Mouse (Mus musculus) inflammation-experienced regulatory T-cells, adult 6 months (primary cell): ENCODE results near the gene Smarca4. TPM values are rescaled to one million over a fixed set of nuclear protein-coding genes. Genes with fewer than 3 reads are reported as not detected.
"Not testable (repeated sequence)": the region's sequence is repeated elsewhere in the genome, so short reads cannot be mapped to it uniquely, and the experiment has no call there.

Source experiments
- ATAC-seq: one replicate; pipeline ENCODE4 v1.8.0; 2017
- polyA plus RNA-seq, 3 experiments: library from polyadenylated mRNA; unstranded; fragments of 100-300 nt; shearing (Covaris generic); gene quantifications; one replicate each; pipeline ENCODE4 v1.2.1; 2017

Smarca4 gene
- polyA plus RNA-seq, 3 experiments from 2014 or later = 24.2 to 32.7 (median 26.9) TPM

DNA sequence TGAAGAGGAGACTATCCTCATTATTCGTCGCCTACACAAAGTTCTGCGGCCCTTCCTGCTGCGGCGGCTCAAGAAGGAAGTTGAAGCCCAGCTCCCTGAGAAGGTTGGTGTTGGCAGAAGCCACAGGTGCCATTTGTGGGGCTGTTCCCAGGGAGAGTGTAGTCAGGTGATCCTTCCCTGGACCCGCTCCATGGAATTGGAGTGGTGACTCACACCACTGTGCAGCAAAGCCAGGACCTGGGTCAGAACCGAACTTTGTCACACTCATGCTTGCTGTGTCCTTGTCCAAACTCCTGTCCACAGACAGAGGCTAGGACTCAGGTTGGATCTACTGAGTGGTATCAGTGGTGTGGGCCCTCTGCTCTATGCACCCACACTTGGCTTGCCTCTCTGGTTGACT, 53.0 kb downstream of the Smarca4 start:
- ATAC-seq = no peak

DNA sequence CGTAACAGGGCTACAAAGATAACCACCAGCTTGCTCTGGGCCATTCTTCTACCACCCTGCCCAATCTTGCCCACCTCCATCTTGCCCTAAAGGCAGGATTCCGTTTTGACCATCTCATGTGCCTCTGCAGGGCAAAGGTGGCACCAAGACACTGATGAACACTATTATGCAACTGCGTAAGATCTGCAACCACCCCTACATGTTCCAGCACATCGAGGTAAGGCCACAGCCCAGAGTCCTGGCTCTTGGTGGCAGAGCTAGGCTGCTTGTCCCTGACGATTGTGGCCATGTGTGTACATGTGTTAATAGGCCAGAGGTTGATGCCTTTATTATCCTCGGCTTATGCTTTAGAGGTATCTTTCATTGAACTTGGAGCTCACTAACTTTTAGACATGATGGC, 54.4 kb downstream of the Smarca4 start:
- no peak for ATAC-seq

DNA sequence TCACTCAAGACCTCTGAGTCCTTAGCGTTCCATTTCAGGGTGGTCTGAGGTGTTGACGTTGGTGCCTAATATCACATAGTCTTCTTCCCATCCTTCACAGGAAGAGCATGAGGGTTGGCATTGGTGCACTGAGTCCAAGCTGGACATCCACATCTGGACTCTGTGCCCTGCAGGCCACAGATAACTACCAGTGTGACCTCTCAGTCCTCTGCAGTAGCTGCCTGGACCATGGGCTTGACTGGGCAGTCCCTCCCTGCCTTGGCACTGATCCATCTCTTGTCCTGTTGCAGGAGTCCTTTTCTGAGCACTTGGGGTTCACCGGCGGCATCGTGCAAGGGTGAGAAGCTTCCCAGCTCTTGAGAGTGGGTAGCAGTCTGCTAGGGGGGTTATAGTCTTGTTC, 55.8 kb downstream of the Smarca4 start:
- no peak for ATAC-seq

DNA sequence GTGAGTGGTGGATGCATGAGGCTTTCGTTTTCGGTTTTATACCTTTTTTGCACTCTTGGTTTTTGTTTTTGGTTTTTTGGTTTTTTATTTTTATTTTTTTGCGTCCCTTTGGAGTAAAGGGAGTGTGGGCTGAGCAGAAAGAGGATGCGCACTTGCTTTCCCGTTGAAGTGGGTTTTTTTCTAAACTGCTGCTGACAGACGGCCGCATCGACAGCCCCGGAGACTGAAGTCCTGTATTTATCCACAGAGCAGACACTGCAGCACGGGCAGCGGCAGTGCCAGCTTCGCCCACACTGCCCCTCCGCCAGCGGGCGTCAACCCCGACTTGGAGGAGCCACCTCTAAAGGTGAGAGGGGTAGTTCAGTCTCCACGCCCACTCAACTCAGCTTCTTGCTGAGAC, 61.7 kb downstream of the Smarca4 start:
- ATAC-seq = no peak

DNA sequence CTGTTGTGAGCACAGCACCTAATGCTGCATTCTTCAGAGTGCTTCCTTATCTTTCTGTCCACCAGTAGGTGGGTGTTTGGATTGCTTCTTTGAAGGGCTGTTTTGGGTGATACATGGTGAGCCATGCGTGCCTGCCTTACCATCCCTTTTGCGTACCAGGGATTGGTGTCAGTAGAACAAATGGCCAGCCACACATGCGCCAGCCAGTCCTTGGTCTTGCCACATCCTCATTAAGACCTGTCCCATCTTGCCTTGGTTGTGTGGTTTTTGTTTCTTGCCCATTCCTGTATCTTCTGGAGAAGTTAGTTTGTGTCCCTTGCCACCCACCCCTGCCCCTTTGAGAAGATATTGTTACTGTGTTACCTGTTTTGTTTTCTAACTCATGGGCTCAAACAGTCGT, 64.5 kb downstream of the Smarca4 start:
- ATAC-seq = no peak

DNA sequence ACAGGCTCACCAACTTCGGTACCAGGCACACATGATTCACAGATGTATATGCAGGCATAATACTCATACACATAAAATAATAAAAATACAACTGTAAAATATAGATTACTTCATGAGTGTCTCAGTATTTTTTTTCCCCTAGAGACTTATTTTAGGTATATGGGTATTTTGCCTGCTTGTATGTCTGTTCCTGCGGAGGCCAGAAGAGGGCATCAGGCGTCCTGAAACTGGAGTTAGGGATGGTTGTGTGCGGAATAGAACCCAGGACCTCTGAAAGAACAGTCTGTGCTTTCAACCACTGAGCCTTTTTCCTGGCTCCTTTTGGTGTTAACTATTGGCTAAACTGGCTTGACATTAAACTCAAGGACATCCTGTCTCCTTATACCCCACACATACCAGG, 66.9 kb downstream of the Smarca4 start:
- no peak for ATAC-seq

DNA sequence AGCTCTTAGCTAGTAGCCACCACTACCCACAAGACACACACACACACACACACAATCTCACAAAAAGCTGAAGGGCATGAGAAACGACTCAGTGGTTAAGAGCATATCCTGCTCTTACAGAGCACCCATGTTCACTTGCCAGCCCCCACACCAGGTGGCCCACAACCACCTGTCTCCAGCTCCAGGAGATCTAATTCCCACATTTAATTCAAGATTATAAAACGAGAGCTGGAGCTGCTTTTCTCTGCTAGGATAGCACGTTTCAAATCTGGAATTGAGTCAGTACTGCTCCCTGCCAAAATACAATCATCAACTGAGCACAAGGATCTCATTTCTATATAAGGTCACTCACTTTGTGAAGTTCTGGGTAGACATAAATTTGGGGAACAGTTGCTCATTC, 67.9 kb downstream of the Smarca4 start:
- ATAC-seq = no peak

DNA sequence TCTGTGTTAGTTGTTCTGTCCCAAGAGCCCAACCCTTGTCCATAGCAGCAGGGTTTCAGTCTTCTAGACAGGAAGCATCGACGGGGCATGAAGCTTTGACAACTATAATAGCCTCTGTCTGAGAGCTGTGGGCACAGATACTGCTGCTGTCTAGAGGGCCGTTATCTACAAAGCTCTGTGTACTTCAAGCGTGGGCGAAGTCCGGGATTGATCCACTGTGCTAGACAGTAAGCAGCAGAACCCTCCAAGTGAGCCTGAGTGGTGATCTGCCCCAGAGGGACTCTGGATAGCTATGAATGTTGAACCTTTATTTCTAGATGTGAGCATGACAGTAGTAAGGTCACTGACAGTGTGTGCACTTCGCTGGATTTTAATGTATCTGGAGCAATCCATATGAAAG, 72.6 kb downstream of the Smarca4 start:
- no peak for ATAC-seq

DNA sequence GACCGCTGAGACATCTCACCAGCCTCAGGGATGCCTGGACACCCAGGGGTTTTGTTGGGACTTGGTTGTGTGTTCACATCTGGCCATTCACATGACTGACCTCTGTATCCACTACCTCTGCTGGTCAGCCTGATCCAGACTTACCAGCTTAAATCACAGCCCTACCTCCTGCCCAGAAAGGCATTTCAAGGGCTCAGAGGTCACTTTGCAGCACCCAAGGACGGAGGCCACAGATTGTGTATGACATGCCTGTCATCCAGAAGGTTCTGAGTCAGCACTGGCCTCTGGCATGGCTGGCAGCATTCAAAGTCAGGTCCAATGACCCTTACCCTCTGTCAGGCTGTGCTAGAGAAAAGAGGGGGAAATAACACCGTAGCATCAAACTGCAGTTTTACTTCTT, 74.1 kb downstream of the Smarca4 start:
- ATAC-seq = no peak

DNA sequence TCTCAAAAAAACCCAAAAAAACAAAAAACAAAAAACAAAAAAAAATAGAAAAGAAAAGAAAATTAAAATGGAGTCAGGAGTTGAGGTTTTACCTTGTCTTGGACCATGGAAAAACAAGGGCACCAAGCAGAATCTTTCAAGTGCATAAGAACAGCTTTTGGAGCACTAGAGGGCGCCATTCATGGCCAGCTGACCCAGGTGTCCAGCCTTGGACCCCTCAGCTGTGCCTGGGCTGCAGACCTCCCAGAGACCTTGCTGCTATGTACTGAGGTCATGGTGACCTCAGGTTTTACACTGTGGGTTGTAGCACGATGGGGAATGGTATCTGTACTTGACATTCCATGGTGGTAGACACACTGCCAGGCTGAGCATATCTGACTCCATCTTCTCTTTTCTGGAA, 75.9 kb downstream of the Smarca4 start:
- ATAC-seq = no peak

DNA sequence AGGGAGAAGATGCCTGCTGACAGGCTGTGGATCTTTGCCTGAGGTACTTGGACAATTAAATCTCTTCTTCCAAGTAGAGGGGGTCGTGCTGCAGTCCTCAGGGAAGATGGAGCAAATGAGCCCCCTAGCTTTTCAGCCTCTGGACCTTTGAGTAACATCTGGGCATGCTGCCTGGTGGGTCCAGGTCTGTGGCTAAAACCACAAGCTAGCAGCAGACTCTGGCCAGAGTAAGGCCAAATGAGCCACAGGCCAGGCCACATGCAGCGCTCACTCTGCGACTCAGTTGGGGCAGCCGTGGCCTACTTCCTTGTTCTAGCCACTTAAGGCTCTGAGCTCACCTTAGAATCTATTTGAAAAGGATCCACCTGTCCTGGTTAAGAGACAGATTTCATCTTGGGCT, 76.5 kb downstream of the Smarca4 start:
- no peak for ATAC-seq

DNA sequence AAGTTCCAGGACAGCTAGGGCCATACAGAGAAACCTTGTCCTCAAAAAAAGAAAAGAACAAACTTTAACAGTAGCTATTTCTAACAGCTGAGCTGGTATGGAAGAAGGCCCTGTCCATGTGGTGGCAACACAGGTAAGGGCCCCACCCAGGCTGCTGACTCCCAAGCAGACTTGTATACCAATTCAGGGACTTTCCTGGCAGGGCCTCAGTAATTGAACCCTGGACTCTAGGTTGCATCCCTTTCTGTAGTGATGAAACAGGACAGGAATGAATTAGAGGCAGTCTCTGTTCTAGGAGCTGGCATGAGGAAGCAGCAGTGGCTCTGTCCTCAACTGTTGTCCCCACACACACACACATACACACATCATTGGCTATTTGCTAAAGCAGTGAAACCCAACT, 78.1 kb downstream of the Smarca4 start:
- no peak for ATAC-seq

DNA sequence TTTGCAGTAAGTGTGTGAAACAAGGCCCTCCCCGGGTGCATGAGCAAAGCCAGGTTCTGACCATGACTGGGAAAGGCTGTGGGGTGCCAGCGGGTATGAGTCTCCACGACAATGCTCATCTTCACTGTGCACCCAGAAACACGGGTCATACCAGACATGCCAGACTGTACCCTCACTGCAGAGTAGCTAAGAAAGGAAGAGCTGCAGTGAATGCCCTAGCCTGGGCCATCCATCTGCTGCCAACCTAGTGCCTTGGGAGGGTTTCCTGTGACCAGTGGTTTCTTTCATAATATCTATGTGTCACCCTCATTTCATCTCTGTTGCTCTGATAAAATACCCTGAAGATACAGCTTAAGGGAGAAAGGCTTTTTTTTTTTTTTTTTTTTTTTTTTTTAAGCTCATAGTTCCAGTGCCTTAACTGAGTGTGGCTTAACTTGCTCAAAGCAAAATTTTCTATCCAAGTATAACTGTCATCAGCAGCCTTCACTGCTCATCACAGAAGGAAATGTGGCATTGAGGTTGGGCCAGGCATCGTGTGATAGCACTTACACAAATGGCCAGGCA, 79.3 kb downstream of the Smarca4 start:
- no peak for ATAC-seq

DNA sequence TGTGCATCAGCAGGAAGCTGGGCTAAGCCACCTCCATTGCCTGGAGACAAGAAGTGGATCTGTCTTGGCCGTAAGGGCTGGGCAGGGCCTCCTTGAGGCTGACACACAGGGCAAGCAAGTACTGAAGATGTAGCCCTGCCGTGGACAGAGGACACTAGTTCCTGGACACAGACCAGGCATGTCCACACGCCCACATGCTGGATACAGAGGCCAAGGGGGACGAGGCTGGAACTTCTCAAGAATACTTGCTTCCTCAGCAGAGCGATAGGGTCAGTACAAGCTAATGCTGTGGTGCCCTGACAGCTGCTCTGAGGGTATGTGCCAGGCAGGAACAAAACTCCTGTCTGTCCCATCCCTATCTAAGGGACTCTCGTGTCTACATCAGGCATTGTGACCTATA, 81.2 kb downstream of the Smarca4 start:
- no peak for ATAC-seq

DNA sequence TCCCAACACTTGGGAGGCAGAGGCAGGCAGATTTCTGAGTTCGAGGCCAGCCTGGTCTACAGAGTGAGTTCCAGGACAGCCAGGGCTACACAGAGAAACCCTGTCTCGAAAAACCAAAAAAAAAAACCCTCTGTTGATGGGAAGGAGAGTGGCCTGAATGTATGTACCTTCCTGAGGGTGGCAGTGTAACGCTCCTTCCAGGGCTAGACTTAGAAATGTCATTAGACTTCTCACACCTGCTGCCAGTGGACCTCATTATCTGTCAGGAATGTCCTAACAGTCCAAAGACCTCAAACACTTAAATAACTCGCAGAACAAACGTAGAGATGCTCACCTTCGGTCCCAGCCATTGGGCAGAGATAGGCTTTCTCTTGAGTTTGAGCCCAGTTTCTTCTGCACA, 83.3 kb downstream of the Smarca4 start:
- not testable (repeated sequence) for ATAC-seq

DNA sequence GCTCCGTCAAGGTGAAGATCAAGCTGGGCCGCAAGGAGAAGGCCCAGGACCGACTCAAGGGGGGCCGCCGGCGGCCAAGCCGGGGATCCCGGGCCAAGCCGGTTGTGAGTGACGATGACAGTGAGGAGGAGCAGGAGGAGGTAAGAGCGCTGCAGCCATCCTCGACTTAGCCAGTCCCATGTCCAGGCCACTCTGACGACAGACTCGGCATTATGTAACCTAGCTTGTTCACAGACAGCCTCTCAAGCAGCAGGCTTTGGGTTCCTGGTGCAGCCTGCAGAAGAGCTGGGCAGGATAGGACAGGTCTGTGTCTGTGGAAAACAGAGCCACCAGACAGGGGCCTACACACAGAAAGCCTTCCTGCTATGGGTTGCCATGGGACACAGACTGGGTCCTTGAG, 85.1 kb downstream of the Smarca4 start:
- ATAC-seq = no peak

DNA sequence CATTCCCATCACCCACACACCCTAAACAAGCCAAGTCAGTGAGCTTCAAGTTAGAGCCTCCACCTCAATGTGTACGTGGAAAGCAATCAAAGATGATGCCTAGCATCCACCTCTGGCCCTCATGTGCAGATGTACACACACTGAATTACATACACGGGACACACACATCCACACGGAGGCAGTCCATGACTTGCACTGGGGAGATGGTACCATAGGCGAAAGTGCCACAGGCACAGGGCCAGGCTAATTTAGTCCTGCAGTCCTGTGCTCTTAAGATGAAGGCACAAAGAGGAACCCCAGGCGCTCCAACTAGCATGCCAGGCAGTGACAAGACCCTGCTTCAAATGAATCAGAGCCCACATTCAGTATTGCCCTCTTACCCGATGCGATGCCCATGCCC, 87.5 kb downstream of the Smarca4 start:
- ATAC-seq = no peak

DNA sequence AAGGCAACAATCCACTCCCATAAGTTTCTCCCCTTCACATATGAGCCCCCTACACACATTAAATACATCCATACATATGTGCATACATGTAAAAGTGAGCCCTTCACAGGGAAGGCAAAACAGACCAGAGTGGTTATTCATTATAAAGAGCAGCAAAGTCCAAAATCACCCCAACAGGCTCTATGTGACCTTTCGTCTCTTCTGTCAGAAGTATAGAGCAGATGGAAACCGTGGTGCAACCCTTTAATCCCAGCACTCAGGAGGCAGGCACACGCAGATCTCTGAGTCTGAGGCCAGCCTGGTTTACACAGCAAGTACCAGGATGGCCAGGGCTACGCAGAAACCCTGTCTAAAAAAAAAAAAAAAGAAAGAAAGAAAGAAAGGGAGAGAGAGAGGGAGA, 90.1 kb downstream of the Smarca4 start:
- ATAC-seq = no peak

DNA sequence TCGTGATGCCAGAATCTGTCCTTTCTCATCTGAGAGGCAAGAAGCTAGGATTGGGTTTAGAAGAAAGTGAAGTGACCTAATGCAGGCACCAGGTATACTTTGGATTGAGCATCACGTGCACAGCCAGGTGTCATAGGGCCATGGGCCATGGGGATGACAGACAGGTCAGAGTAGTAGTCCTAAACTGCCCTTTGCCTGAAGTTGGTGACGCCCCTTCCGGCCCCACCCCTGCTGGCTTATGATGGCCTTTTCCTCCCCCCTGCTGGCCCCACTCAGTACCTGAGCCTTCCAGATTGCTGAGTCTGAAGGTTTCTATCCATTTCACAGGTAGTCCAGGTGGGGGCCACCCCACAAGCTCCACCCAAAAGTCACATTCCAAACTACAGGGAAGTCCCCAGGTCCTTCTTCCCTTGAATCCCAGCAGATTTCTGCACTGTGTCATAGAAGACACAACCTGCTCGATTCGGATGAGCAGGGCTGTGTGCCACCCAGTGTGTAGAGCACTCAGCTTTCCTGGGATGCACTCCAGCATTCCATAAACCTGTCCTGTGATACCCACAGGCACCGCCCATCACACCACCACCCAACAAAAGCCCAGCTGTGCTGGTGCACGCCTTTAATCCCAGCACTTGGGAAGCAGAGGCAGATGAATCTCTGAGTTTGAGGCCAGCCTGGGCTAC, 90.8 kb downstream of the Smarca4 start:
- no peak for ATAC-seq

DNA sequence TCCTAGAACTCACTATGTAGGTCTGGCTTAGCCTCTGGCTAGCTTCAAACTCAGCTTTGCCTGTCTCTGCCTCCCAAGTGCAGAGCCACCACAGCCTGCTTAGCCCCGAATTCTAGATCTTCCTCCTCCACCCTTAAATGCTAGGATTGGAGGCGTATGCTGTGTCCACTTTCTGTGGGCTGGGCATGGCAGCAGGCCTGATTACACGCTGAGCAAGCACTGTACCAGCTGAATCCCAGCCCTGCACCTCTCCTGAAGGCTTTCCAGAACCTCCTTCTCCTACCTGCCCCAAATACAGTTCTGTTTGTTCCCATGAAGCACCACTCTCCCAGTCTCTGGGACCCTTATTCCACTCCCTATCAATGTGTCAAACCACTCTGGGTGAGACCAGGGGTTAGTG, 93.4 kb downstream of the Smarca4 start:
- no peak for ATAC-seq

DNA sequence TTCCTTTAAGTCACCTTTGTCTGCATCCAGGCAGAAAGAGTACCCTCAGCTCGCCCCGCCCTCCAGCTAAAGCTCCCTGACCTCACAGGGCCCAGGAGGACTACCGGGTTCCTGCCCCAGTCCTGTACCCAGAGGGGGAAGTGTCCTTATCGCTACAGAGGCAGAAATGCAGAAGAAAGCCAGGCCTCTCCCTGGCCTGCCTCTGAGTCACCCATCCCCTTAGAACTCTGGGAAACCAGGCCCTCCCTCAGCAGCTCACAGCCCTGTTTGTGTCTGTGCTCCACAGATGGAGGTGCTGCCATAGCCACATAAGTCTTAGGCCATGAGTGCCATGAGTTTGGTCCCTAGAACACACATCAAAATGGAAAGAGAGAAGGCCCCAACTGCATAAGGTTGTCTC, 99.3 kb downstream of the Smarca4 start:
- ATAC-seq = no peak

DNA sequence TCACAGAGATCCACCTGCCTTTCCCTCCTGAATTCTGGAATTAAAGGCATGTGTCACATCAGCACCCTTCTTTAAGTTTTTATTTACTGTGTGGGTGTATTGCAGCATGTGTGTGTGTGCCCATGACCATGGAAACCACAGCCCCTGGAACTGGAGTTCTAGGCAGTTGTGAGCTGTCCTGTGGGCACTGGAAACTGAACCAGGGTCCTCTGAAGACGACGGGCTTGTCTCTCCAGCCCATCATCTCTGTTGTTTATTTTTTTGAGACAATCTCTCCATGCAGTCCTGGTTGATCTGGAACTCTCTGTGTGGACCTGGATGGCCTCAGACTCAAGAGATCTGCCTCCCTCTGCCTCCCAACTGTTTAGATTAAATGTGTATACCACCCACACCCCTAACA, 101.0 kb downstream of the Smarca4 start:
- no peak for ATAC-seq

DNA sequence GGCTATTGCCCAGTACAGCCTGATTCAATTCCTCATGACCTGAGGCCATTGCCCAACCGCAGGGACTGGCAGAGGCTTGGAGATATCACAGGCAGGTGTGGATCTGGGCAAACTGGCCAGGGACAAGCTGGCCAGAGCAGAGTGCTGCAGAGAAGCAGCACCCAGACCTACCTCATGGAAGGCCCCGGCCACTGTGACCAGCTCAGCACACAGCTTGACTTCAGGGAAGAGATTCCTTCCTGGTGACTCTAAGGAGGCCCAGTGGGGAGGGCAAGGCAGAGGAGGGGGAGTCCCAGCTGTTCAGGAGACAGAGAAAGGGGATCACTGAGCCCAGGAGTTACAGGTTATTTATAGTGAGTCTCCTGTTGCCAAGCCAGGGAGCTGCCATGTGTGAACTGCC, 105.1 kb downstream of the Smarca4 start:
- no peak for ATAC-seq

DNA sequence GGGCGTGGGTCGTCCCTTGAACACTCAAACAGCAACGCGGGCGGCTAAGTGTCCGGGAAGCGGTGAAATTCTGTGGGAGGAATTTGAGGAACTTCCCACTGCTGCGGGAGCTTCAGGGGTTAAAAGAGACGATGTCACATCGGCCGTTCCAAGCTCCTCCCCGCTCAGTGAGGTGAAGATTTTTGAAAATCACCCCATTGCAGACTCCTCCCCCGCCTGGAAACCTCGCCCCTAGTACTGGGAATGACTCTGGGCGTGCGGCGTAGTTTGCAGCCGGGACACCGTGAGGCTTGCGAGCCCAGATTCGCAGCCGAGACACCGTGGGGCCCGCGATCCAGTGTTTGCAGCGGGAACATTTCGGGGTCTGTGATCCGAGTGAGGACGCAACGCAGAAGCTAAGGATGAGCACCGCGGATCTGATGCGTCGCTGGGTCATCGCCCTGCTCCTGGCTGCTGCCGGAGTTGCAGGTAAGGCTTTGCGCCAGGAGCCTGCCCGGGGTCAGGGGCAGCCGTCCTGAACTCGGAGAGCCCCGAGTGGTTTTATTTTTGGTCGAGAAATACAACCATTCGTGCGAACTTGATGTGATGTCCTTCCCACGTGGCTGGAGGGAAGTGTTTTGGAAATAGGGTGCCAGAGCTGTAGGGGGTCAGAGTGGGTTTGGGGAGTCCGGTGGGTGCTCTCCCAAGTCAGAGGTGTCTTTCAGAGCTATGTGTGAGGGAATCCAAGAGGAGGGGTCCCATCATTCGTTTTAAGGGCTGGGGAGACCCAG, 107.6 kb downstream of the Smarca4 start, which contains the start of gene Ldlr:
TSS of gene Ldlr (plus strand) at position 107 of the 770 bp plus-strand sequence.
- ATAC-seq = peak; percentile 65
